ENCODE assay signal across 25 mouse cellular contexts in genomic region chr2:163411840-163412239, GRCm38 (mm10). TPM values are rescaled to one million over a fixed set of nuclear protein-coding genes. Genes with fewer than 3 reads are reported as not detected.
DNase-seq lines count a peak whose midpoint lies in the region; ATAC-seq and TF ChIP-seq lines count a peak whose summit lies in the region.
"Had no signal": no experiment of that assay in that cellular context is flagged by ENCODE, and none has a peak within 500 bp of the region (broad histone marks: within the 10 kb centered on the region; RNA-seq: fewer than 3 reads in every experiment).

No protein-coding gene starts in this region.

- no peak for DNase-seq in gastrocnemius, adult 2 months
- DNase-seq in gastrocnemius, adult 8-10 months (ENCODE audit: low spot score in 2 of 2) = no peak
- DNase-seq in left cerebral cortex, adult 2 months (ENCODE audit: extremely low spot score in 1 of 2, low spot score in 2 of 2) = no peak
- DNase-seq in left cerebral cortex, adult 18-20 months (ENCODE audit: low spot score in 2 of 2) = no peak
- DNase-seq in A20 (ENCODE audit: low read depth, low spot score) = peak; percentile 26
- peak; percentile 45 for DNase-seq in adipocyte (ENCODE audit: low spot score)
- DNase-seq in spleen, adult 12 weeks (ENCODE audit: low spot score) = no peak
- DNase-seq: adrenal gland, postnatal 10 days; cerebellum, adult 11 months; cerebellum, adult 8-10 months; cerebellum, postnatal 14 days; embryo, embryonic 11 days; gastrocnemius, postnatal 25 days; heart, postnatal 10 days had no signal

- H3K4me2 ChIP-seq in neural tube, embryonic 15.5 days = no peak overlapping the region
- H3K4me2 ChIP-seq: embryonic facial prominence, embryonic 15.5 days; forebrain, embryonic 15.5 days; heart, embryonic 13.5 days; hindbrain, embryonic 13.5 days; intestine, embryonic 15.5 days had no signal

- 0 out of 2 replicates have a peak, but pooled peaks cover under 1% of the 10 kb centered on the region for H3K4me1 ChIP-seq in neural tube, embryonic 15.5 days
- H3K4me1 ChIP-seq: embryonic facial prominence, embryonic 15.5 days; forebrain, embryonic 10.5 days; forebrain, embryonic 15.5 days; intestine, embryonic 15.5 days had no signal

- no peaks in the 10 kb centered on the region for H3K9me3 ChIP-seq in neural tube, embryonic 15.5 days (replicated peaks)
- H3K9me3 ChIP-seq: embryonic facial prominence, embryonic 15.5 days; forebrain, embryonic 10.5 days; forebrain, embryonic 15.5 days; heart, embryonic 13.5 days; hindbrain, embryonic 13.5 days; intestine, embryonic 15.5 days had no signal

- H3K9ac ChIP-seq in neural tube, embryonic 15.5 days (replicated peaks) = no peak overlapping the region
- H3K9ac ChIP-seq: embryonic facial prominence, embryonic 15.5 days; forebrain, embryonic 15.5 days; heart, embryonic 13.5 days; hindbrain, embryonic 13.5 days; intestine, embryonic 15.5 days had no signal

- H3K27ac ChIP-seq in gastrocnemius, adult 2 months = peak overlapping the region; percentile 93
- H3K27ac ChIP-seq in left cerebral cortex, adult 2 months = peak overlapping the region; percentile 7; the same call in 1 of the 2 replicates
- H3K27ac ChIP-seq in neural tube, embryonic 15.5 days (replicated peaks) = no peak overlapping the region
- H3K27ac ChIP-seq: embryonic facial prominence, embryonic 15.5 days; forebrain, embryonic 10.5 days; forebrain, embryonic 15.5 days; heart, embryonic 13.5 days; hindbrain, embryonic 13.5 days; hindbrain, postnatal 0 days; intestine, embryonic 15.5 days had no signal

- no peak for TF ChIP-seq CTCF in gastrocnemius, adult 2 months (IDR thresholded peaks at IDR 0.05)
- no peak for TF ChIP-seq CTCF in left cerebral cortex, adult 2 months (IDR thresholded peaks at IDR 0.05)

- peaks cover 57% of the 10 kb centered on the region for H3K36me3 ChIP-seq in neural tube, embryonic 15.5 days

- H3K27me3 ChIP-seq in neural tube, embryonic 15.5 days (replicated peaks) = no peaks in the 10 kb centered on the region
- H3K27me3 ChIP-seq: embryonic facial prominence, embryonic 15.5 days; forebrain, embryonic 15.5 days; heart, embryonic 13.5 days; hindbrain, embryonic 13.5 days; intestine, embryonic 15.5 days had no signal

- H3K4me3 ChIP-seq in gastrocnemius, adult 2 months = peak overlapping the region; percentile 42
- no peak overlapping the region for H3K4me3 ChIP-seq in left cerebral cortex, adult 2 months
- H3K4me3 ChIP-seq in neural tube, embryonic 15.5 days (replicated peaks) = no peak overlapping the region
- H3K4me3 ChIP-seq: embryonic facial prominence, embryonic 15.5 days; erythroblast, embryonic 14.5 days; forebrain, embryonic 10.5 days; forebrain, embryonic 15.5 days; heart, embryonic 13.5 days; hindbrain, embryonic 13.5 days; intestine, embryonic 15.5 days had no signal

- ATAC-seq in neural tube, embryonic 15.5 days (ENCODE audit: low FRiP score) = no peak
- ATAC-seq: forebrain, embryonic 15.5 days; hindbrain, postnatal 0 days; intestine, embryonic 15.5 days had no signal

- intact Hi-C loops in gastrocnemius, adult 2 months (cut with DNase I) = loop anchor here (5.0 kb wide), 1 partner anchor 480 kb away; the partner anchor contains the start of gene Srsf6
- intact Hi-C loops in left cerebral cortex, adult 2 months (cut with DNase I) = no loop called here

- 78% methylated on average over 4 of the region's 4 CpGs for WGBS in neural tube, embryonic 15.5 days

RNA-seq across cellular contexts. Expression of gene Oser1, which starts 12.7 kb away (rescaled TPM):
- 10 to 100 TPM; 32.4 to 38.2 TPM for total RNA-seq in gastrocnemius, adult 2 months (2021)
- 10 to 100 TPM; 30.7 to 34.5 (median 32.9) TPM for total RNA-seq in gastrocnemius, adult 8-10 months (2022)
- 10 to 100 TPM; 20.7 to 23.8 TPM for total RNA-seq in left cerebral cortex, adult 2 months (2021)
- 10 to 100 TPM; 22.2 to 25.0 TPM for total RNA-seq in left cerebral cortex, adult 18-20 months (2021)
- polyA plus RNA-seq in neural tube, embryonic 15.5 days (2015; fragmentation: Nextera tagmentation; extraction: Ambion mirVana) = 72.6 and 82.1 TPM in 2 replicates

RNA-seq across cellular contexts. Expression of gene Jph2, which starts 14.0 kb away (rescaled TPM):
- 100 to 1,000 TPM; 424 to 437 TPM for total RNA-seq in gastrocnemius, adult 2 months (2021)
- 100 to 1,000 TPM; 459 to 572 (median 513) TPM for total RNA-seq in gastrocnemius, adult 8-10 months (2022)
- total RNA-seq in left cerebral cortex, adult 2 months (2021) = under 1 TPM; 0.63 to 0.81 TPM
- under 1 TPM; 0.56 to 0.58 TPM for total RNA-seq in left cerebral cortex, adult 18-20 months (2021)
- polyA plus RNA-seq in neural tube, embryonic 15.5 days (2015; fragmentation: Nextera tagmentation; extraction: Ambion mirVana) = 0.96 and 2.0 TPM in 2 replicates
- total RNA-seq: common myeloid progenitor, adult 5-6 weeks; hematopoietic stem cell, adult 5-6 weeks had no signal
- polyA plus RNA-seq: erythroblast, embryonic 14.5 days had no signal

RNA-seq across cellular contexts. Expression of gene Gdap1l1, which starts 26.4 kb away (rescaled TPM):
- total RNA-seq in gastrocnemius, adult 2 months (2021) = not detected
- total RNA-seq in gastrocnemius, adult 8-10 months (2022) = under 1 TPM in 1 of 4 experiments, not detected in 3; 0.13 TPM
- 10 to 100 TPM; 67.7 to 70.7 TPM for total RNA-seq in left cerebral cortex, adult 2 months (2021)
- 10 to 100 TPM; 71.5 to 73.3 TPM for total RNA-seq in left cerebral cortex, adult 18-20 months (2021)
- 108 and 129 TPM in 2 replicates for polyA plus RNA-seq in neural tube, embryonic 15.5 days (2015; fragmentation: Nextera tagmentation; extraction: Ambion mirVana)
- total RNA-seq: gastrocnemius, postnatal 25 days; heart, postnatal 10 days had no signal
- polyA plus RNA-seq: erythroblast, embryonic 14.5 days had no signal

Comparison
In these comparisons a context has a peak if more than half of its experiments do, and no peak if none do; other contexts are left out.
1. DNase-seq: peak in A20 (single experiment) and adipocyte (single experiment); none in gastrocnemius, adult 2 months (single experiment), gastrocnemius, adult 8-10 months (0 of 2), left cerebral cortex, adult 2 months (0 of 2), left cerebral cortex, adult 18-20 months (0 of 2) and spleen, adult 12 weeks (single experiment).
2. RNA of gene Jph2, which starts 14.0 kb away (total RNA-seq): 459 to 572 TPM in gastrocnemius, adult 8-10 months and 424 to 437 TPM in gastrocnemius, adult 2 months; 0.63 to 0.81 TPM in left cerebral cortex, adult 2 months and 0.56 to 0.58 TPM in left cerebral cortex, adult 18-20 months; every median in the first group is over 100 times any median in the second.
3. RNA of gene Gdap1l1, which starts 26.4 kb away (total RNA-seq): 71.5 to 73.3 TPM in left cerebral cortex, adult 18-20 months and 67.7 to 70.7 TPM in left cerebral cortex, adult 2 months; 0.13 TPM in gastrocnemius, adult 8-10 months and not detected in gastrocnemius, adult 2 months; every median in the first group is over 10 times any median in the second.